Mouse (Mus musculus): Measurements from ENCODE around the gene Tiam1. TPM values are rescaled to one million over a fixed set of nuclear protein-coding genes. Genes with fewer than 3 reads are reported as not detected.

Gene Tiam1
- polyA plus RNA-seq, 1 experiment from 2014 or later = 18.5 TPM

- Histone ChIP-seq H3K27ac (ENCODE audit: low read depth) (no peak overlapping the region), H3K4me3 (ENCODE audit: low read depth, low read length) (no peak overlapping the region), H3K9ac (no peak overlapping the region), H3K36me3 (ENCODE audit: insufficient read depth) (no peaks in the 10 kb centered on the region), H3K4me1 (ENCODE audit: insufficient read depth) (0 out of 2 replicates have a peak, but pooled peaks cover 7% of the 10 kb centered on the region), H3K4me2 (no peak overlapping the region), H3K27me3 (ENCODE audit: insufficient read depth, low read length) (no peaks in the 10 kb centered on the region), H3K9me3 (ENCODE audit: low read depth, low read length) (no peaks in the 10 kb centered on the region)
- 67% methylated on average over 20 of the region's 20 CpGs for WGBS
- DNase-seq (no peak), ATAC-seq (ENCODE audit: insufficient read depth) (no peak)
- no peak for TF ChIP-seq CTCF (IDR thresholded peaks at IDR 0.05; ENCODE audit: low read depth)
Observed at GRCm38 (mm10) chr16:89896885-89897546, 246.6 kb downstream of the Tiam1 start.

GRCm38 (mm10) chr16:89896392-89896791 lies 247.2 kb downstream of the Tiam1 start:
- WGBS = 74% methylated on average over 9 of the region's 9 CpGs
- Histone ChIP-seq H3K27ac (ENCODE audit: low read depth) (no peak overlapping the region), H3K9me3 (ENCODE audit: low read depth, low read length) (no peaks in the 10 kb centered on the region), H3K4me3 (ENCODE audit: low read depth, low read length) (no peak overlapping the region), H3K36me3 (ENCODE audit: insufficient read depth) (no peaks in the 10 kb centered on the region), H3K4me2 (no peak overlapping the region), H3K27me3 (ENCODE audit: insufficient read depth, low read length) (no peaks in the 10 kb centered on the region), H3K9ac (no peak overlapping the region), H3K4me1 (ENCODE audit: insufficient read depth) (0 out of 2 replicates have a peak, but pooled peaks cover 7% of the 10 kb centered on the region)
- no peak for DNase-seq
- TF ChIP-seq CTCF (IDR thresholded peaks at IDR 0.05; ENCODE audit: low read depth) = peak; percentile 65
- no peak for ATAC-seq (ENCODE audit: insufficient read depth)

- Histone ChIP-seq H3K9ac (no peak overlapping the region), H3K36me3 (ENCODE audit: insufficient read depth) (no peaks in the 10 kb centered on the region), H3K4me2 (no peak overlapping the region), H3K4me1 (ENCODE audit: insufficient read depth) (0 out of 2 replicates have a peak, but pooled peaks cover 7% of the 10 kb centered on the region), H3K27ac (ENCODE audit: low read depth) (no peak overlapping the region), H3K27me3 (ENCODE audit: insufficient read depth, low read length) (no peaks in the 10 kb centered on the region), H3K9me3 (ENCODE audit: low read depth, low read length) (no peaks in the 10 kb centered on the region), H3K4me3 (ENCODE audit: low read depth, low read length) (no peak overlapping the region)
- DNase-seq (no peak), ATAC-seq (ENCODE audit: insufficient read depth) (no peak)
- TF ChIP-seq CTCF (IDR thresholded peaks at IDR 0.05; ENCODE audit: low read depth) = no peak
- WGBS = 77% methylated on average over 7 of the region's 7 CpGs
Observed at GRCm38 (mm10) chr16:89895283-89895682, 248.3 kb downstream of the Tiam1 start.

GRCm38 (mm10) chr16:89894816-89895215 lies 248.8 kb downstream of the Tiam1 start:
- Histone ChIP-seq H3K4me2 (no peak overlapping the region), H3K36me3 (ENCODE audit: insufficient read depth) (no peaks in the 10 kb centered on the region), H3K9ac (no peak overlapping the region), H3K4me1 (ENCODE audit: insufficient read depth) (0 out of 2 replicates have a peak, but pooled peaks cover 7% of the 10 kb centered on the region), H3K27ac (ENCODE audit: low read depth) (no peak overlapping the region), H3K27me3 (ENCODE audit: insufficient read depth, low read length) (no peaks in the 10 kb centered on the region), H3K4me3 (ENCODE audit: low read depth, low read length) (no peak overlapping the region), H3K9me3 (ENCODE audit: low read depth, low read length) (no peaks in the 10 kb centered on the region)
- DNase-seq = peak; percentile 50
- ATAC-seq (ENCODE audit: insufficient read depth) = no peak
- WGBS = 35% methylated on average over 8 of the region's 8 CpGs
- TF ChIP-seq CTCF (IDR thresholded peaks at IDR 0.05; ENCODE audit: low read depth) = no peak

- Histone ChIP-seq H3K27me3 (ENCODE audit: insufficient read depth, low read length) (no peaks in the 10 kb centered on the region), H3K4me2 (no peak overlapping the region), H3K9me3 (ENCODE audit: low read depth, low read length) (no peaks in the 10 kb centered on the region), H3K4me1 (ENCODE audit: insufficient read depth) (0 out of 2 replicates have a peak, but pooled peaks cover 7% of the 10 kb centered on the region), H3K9ac (no peak overlapping the region), H3K36me3 (ENCODE audit: insufficient read depth) (no peaks in the 10 kb centered on the region), H3K27ac (ENCODE audit: low read depth) (no peak overlapping the region), H3K4me3 (ENCODE audit: low read depth, low read length) (no peak overlapping the region)
- DNase-seq (no peak), ATAC-seq (ENCODE audit: insufficient read depth) (peak; percentile 18; the same call in 1 of the 2 replicates)
- no peak for TF ChIP-seq CTCF (IDR thresholded peaks at IDR 0.05; ENCODE audit: low read depth)
- WGBS = 63% methylated on average over 17 of the region's 17 CpGs
Observed at GRCm38 (mm10) chr16:89890515-89891189, 252.9 kb downstream of the Tiam1 start.

- H3K27me3 ChIP-seq (ENCODE audit: insufficient read depth, low read length) = no peaks in the 10 kb centered on the region
- ATAC-seq (ENCODE audit: insufficient read depth) (peak; percentile 38; the same call in 1 of the 2 replicates), DNase-seq (no peak)
- no peaks in the 10 kb centered on the region for H3K36me3 ChIP-seq (ENCODE audit: insufficient read depth)
- no peak overlapping the region for H3K4me3 ChIP-seq (ENCODE audit: low read depth, low read length)
- no peak overlapping the region for H3K9ac ChIP-seq
- H3K9me3 ChIP-seq (ENCODE audit: low read depth, low read length) = no peaks in the 10 kb centered on the region
- no peak overlapping the region for H3K27ac ChIP-seq (ENCODE audit: low read depth)
- TF ChIP-seq CTCF (IDR thresholded peaks at IDR 0.05; ENCODE audit: low read depth) = no peak
- 0 out of 2 replicates have a peak, but pooled peaks cover 4% of the 10 kb centered on the region for H3K4me1 ChIP-seq (ENCODE audit: insufficient read depth)
- H3K4me2 ChIP-seq = no peak overlapping the region
- WGBS = 59% methylated on average over 10 of the region's 10 CpGs
Observed at GRCm38 (mm10) chr16:89889890-89890462, 253.6 kb downstream of the Tiam1 start.

GRCm38 (mm10) chr16:89886561-89886960 lies 257.0 kb downstream of the Tiam1 start:
- no peak overlapping the region for H3K4me2 ChIP-seq
- TF ChIP-seq CTCF (IDR thresholded peaks at IDR 0.05; ENCODE audit: low read depth) = no peak
- no peak overlapping the region for H3K27ac ChIP-seq (ENCODE audit: low read depth)
- no peak overlapping the region for H3K9ac ChIP-seq
- no peaks in the 10 kb centered on the region for H3K27me3 ChIP-seq (ENCODE audit: insufficient read depth, low read length)
- H3K9me3 ChIP-seq (ENCODE audit: low read depth, low read length) = no peaks in the 10 kb centered on the region
- ATAC-seq (ENCODE audit: insufficient read depth) (no peak), DNase-seq (no peak)
- no peaks in the 10 kb centered on the region; the same call in 1 of the 2 replicates for H3K36me3 ChIP-seq (ENCODE audit: insufficient read depth)
- H3K4me3 ChIP-seq (ENCODE audit: low read depth, low read length) = no peak overlapping the region
- H3K4me1 ChIP-seq (ENCODE audit: insufficient read depth) = no peaks in the 10 kb centered on the region

All from lung, embryonic 14.5 days (tissue).